Mouse (Mus musculus) hindbrain, embryonic 13.5 days (tissue): ENCODE measurements around the gene Prdx1. TPM values are rescaled to one million over a fixed set of nuclear protein-coding genes. Genes with fewer than 3 reads are reported as not detected.
A peak's percentile ranks its signal among the peaks of the same experiment; 100 is the strongest.
"Not testable (repeated sequence)": the region's sequence is repeated elsewhere in the genome, so short reads cannot be mapped to it uniquely, and the experiment has no call there.

Experiments
- ATAC-seq: fragments of 200-750 bp; cut with Nextera tagmentation; 2 replicates; pipeline ENCODE4 v1.8.0; 2017; ENCODE audit warnings: moderate TSS enrichment; ENCODE audit not compliant: low FRiP score
- H3K27ac ChIP-seq: fragments of 300-500 bp; sonication (generic); 2 replicates; pipeline ENCODE4 v1.5.1; 2015; ENCODE audit warnings: inconsistent platforms, mild to moderate bottlenecking, moderate library complexity
- H3K27me3 ChIP-seq: fragments of 300-500 bp; sonication (generic); 2 replicates; pipeline ENCODE4 v1.6.1; 2015; ENCODE audit warnings: mild to moderate bottlenecking, inconsistent platforms
- H3K36me3 ChIP-seq: fragments of 300-500 bp; sonication (generic); 2 replicates; pipeline ENCODE4 v1.6.1; 2015; ENCODE audit warnings: mild to moderate bottlenecking, inconsistent platforms
- H3K4me1 ChIP-seq: fragments of 300-500 bp; sonication (generic); replicated peaks from 2 replicates; pipeline ENCODE4 v1.6.1; 2015; ENCODE audit warnings: inconsistent platforms
- H3K4me2 ChIP-seq: fragments of 300-500 bp; sonication (generic); 2 replicates; pipeline ENCODE4 v1.6.1; 2015; ENCODE audit warnings: inconsistent platforms, mild to moderate bottlenecking, moderate library complexity
- H3K4me3 ChIP-seq: fragments of 300-500 bp; sonication (generic); 2 replicates; pipeline ENCODE4 v1.5.1; 2015; ENCODE audit warnings: mild to moderate bottlenecking, inconsistent platforms
- H3K9ac ChIP-seq: fragments of 300-500 bp; sonication (generic); 2 replicates; pipeline ENCODE4 v1.6.1; 2015; ENCODE audit warnings: mild to moderate bottlenecking, inconsistent platforms
- H3K9me3 ChIP-seq: fragments of 300-500 bp; sonication (generic); 2 replicates; pipeline ENCODE4 v1.6.1; 2016; ENCODE audit warnings: inconsistent platforms
- WGBS: fragments of 180-500 bp; shearing (Covaris S2); methylation state at CpG from one replicate; pipeline ENCODE4 v1.1.7; 2015; 5-methylcytosine and 5-hydroxymethylcytosine counted together
- polyA plus RNA-seq: library from polyadenylated mRNA; unstranded; fragments of >200 nt; fragmentation: Nextera tagmentation; extraction: Ambion mirVana; gene quantifications from 2 replicates; pipeline ENCODE4 v1.2.1, GENCODE M21; 2015

The Prdx1 gene
- polyA plus RNA-seq, 1 experiment from 2014 or later, result 475 TPM

DNA sequence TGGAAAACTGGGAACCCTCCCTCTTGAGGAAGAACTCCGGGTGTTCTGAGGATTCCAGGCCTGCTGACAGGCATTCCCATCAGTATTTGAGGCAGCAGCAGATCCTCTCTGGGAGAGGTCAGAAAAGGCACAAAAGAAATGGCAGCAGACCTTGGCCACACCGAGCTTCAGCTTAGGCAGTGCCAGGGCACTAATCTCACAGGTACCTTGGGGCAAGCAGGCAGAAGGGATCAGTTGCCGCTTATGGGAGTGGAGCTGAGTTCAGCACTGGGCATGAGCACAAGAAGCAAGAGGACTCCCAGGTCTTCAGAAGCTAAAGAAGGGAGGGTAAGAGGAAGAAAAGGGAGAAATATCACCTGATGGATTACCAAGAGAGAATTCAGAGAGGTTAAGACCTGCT lies 27.4 kb upstream of the Prdx1 start:
- H3K27me3 ChIP-seq, result no peaks in the 10 kb centered on the region
- H3K27ac ChIP-seq, result no peak overlapping the region
- 39% methylated on average over 3 of the region's 3 CpGs for WGBS

DNA sequence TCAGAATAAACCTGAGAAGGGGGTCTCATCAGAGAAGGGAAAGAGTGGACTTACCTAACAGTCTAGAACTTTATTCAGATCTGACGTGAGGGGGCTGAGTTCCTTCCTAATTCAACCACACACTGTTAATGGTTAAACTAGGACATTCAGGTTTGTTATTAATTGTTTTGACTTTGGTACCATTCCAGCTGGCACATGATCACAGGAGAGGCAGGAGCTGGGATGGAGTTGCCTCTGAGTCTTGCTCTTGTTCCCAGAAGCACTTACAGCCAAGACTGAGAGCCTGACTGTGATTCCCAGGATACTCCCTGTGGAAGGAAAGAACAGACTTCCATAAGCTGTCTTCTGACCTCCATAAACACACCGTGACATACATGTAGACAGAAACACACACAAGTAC lies 25.9 kb upstream of the Prdx1 start:
- H3K9me3 ChIP-seq, result no peaks in the 10 kb centered on the region

More for the DNA sequence above, 27.4 kb upstream of the Prdx1 start:
- Histone ChIP-seq H3K4me1 (no peaks in the 10 kb centered on the region), H3K4me2 (no peak overlapping the region), H3K36me3 (no peaks in the 10 kb centered on the region), H3K9me3 (no peaks in the 10 kb centered on the region), H3K9ac (0 out of 2 replicates have a peak overlapping the region, but pooled peaks have one; percentile 9), H3K4me3 (no peak overlapping the region)
- no peak for ATAC-seq

GRCm38 (mm10) chr4:116659916-116660315 lies 25.4 kb upstream of the Prdx1 start:
- H3K27ac ChIP-seq, H3K4me2 ChIP-seq, ATAC-seq, H3K9ac ChIP-seq, H3K9me3 ChIP-seq, H3K27me3 ChIP-seq, H3K4me3 ChIP-seq, H3K36me3 ChIP-seq, H3K4me1 ChIP-seq: not testable (repeated sequence)
- WGBS, result 94% methylated on average over 6 of the region's 6 CpGs

More for the DNA sequence above, 25.9 kb upstream of the Prdx1 start:
- no peak overlapping the region for H3K4me3 ChIP-seq
- H3K4me1 ChIP-seq, result no peaks in the 10 kb centered on the region
- no peak overlapping the region for H3K27ac ChIP-seq
- H3K27me3 ChIP-seq, result no peaks in the 10 kb centered on the region
- WGBS, result 72% methylated on average over 2 of the region's 2 CpGs
- no peaks in the 10 kb centered on the region for H3K36me3 ChIP-seq
- H3K9ac ChIP-seq, result no peak overlapping the region
- ATAC-seq, result no peak
- no peak overlapping the region for H3K4me2 ChIP-seq

- no peak for ATAC-seq
- no peak overlapping the region for H3K4me2 ChIP-seq
- no peak overlapping the region for H3K4me3 ChIP-seq
- H3K9ac ChIP-seq, result no peak overlapping the region
- no peaks in the 10 kb centered on the region for H3K9me3 ChIP-seq
- no peaks in the 10 kb centered on the region for H3K36me3 ChIP-seq
- 79% methylated on average over 6 of the region's 6 CpGs for WGBS
- H3K27me3 ChIP-seq, result no peaks in the 10 kb centered on the region
- H3K4me1 ChIP-seq, result no peaks in the 10 kb centered on the region
- H3K27ac ChIP-seq, result no peak overlapping the region
Measured at GRCm38 (mm10) chr4:116660829-116661228, 24.5 kb upstream of the Prdx1 start.

DNA sequence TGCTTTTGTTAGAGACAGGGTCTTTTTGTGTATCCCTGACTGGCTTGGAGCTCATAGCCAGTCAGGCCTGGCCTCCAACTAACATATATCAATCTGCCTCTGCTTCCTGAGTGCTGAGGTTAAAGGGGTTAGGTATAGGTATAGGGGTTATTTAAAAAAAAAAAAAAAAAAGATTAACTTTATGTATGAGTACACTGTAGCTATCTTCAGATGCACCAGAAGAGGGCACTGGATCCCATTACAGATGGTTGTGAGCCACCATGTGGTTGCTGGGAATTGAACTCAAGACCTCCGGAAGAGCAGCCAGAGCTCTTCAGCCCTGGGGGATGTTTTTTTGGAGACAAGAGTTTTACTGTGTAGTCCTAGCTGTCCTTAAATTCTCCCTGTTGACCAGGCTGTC lies 23.3 kb upstream of the Prdx1 start:
- no peak overlapping the region for H3K9ac ChIP-seq

GRCm38 (mm10) chr4:116666625-116667024 lies 18.7 kb upstream of the Prdx1 start:
- H3K4me2 ChIP-seq, result no peak overlapping the region
- 77% methylated on average over 4 of the region's 4 CpGs for WGBS
- H3K27me3 ChIP-seq, result no peaks in the 10 kb centered on the region
- no peak overlapping the region for H3K4me3 ChIP-seq
- H3K4me1 ChIP-seq, result no peaks in the 10 kb centered on the region
- H3K9ac ChIP-seq, result no peak overlapping the region
- no peaks in the 10 kb centered on the region for H3K36me3 ChIP-seq
- H3K27ac ChIP-seq, result no peak overlapping the region
- ATAC-seq, result no peak
- no peaks in the 10 kb centered on the region for H3K9me3 ChIP-seq

More for the DNA sequence above, 23.3 kb upstream of the Prdx1 start:
- no peaks in the 10 kb centered on the region for H3K4me1 ChIP-seq
- H3K36me3 ChIP-seq, result no peaks in the 10 kb centered on the region
- no peak overlapping the region for H3K4me2 ChIP-seq
- H3K9me3 ChIP-seq, result no peaks in the 10 kb centered on the region
- 84% methylated on average over 1 of the region's 1 CpGs for WGBS
- no peaks in the 10 kb centered on the region for H3K27me3 ChIP-seq
- H3K4me3 ChIP-seq, result no peak overlapping the region
- no peak overlapping the region for H3K27ac ChIP-seq
- ATAC-seq, result no peak

GRCm38 (mm10) chr4:116668145-116668544 lies 17.2 kb upstream of the Prdx1 start:
- Histone ChIP-seq H3K4me1 (no peaks in the 10 kb centered on the region), H3K27me3 (no peaks in the 10 kb centered on the region), H3K4me3 (no peak overlapping the region), H3K9me3 (no peaks in the 10 kb centered on the region), H3K27ac (no peak overlapping the region), H3K4me2 (no peak overlapping the region), H3K9ac (no peak overlapping the region), H3K36me3 (no peaks in the 10 kb centered on the region)
- ATAC-seq, result no peak
- WGBS, result 69% methylated on average over 3 of the region's 3 CpGs

DNA sequence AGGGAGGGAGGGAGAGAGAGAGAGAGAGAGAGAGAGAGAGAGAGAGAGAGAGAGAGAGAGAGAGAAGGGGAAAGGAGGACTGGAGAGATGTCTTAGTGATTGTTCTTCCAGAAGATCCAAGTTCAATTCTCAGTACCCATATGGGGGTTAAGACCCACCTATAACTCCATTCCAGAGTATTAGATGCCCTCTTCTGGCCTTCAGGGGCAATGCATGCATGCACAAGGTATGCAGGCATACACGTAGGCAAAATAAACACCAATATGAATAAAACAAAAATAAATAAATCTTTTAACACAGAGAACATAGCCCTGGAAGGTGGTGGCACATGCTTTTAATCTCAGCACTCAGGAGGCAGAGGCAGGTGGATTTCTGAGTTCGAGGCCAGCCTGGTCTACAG lies 16.1 kb upstream of the Prdx1 start:
- no peaks in the 10 kb centered on the region for H3K36me3 ChIP-seq
- no peak for ATAC-seq
- 58% methylated on average over 2 of the region's 2 CpGs for WGBS
- no peak overlapping the region for H3K4me2 ChIP-seq
- no peak overlapping the region for H3K9ac ChIP-seq
- no peaks in the 10 kb centered on the region for H3K27me3 ChIP-seq
- no peak overlapping the region for H3K27ac ChIP-seq
- no peak overlapping the region for H3K4me3 ChIP-seq
- no peaks in the 10 kb centered on the region for H3K9me3 ChIP-seq
- H3K4me1 ChIP-seq, result no peaks in the 10 kb centered on the region

DNA sequence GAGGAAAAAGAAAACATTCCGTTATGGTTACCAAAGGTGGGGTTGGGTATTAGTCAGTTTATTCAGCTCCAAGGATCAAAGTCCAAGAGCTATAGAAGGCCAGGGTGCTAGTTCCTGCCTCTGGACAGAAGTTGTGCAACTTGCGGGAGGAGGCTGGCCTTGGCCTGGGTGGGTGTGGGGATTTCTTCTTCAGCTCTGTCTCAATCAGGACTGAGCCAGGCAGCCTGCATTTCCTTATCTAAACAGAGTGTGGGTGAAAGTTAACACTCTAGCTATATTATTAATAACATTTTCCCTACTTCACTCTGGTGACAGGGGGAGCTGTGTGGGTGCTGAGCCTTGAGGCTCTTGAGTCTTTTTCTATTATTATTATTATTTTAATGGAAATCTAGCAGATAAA lies 12.6 kb upstream of the Prdx1 start:
- no peaks in the 10 kb centered on the region for H3K4me1 ChIP-seq

DNA sequence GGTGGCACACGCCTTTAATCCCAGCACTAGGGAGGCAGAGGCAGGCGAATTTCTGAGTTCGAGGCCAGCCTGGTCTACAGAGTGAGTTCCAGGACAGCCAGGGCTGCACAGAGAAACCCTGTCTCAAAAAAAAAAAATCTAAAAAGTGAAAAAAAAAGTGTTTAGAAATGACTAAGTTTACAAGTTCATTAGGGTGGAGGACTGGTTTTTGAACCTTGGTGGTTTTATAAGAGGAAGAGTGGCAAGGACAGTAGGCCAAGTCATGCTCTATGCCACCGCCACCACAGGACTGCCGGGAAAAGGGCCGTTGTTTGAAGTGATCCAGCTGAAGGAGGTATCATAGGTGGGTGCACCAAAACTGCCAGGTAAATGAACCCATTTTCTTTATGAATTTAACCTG lies 10.6 kb upstream of the Prdx1 start:
- not testable (repeated sequence) for H3K9ac ChIP-seq, H3K36me3 ChIP-seq, H3K4me3 ChIP-seq, H3K27ac ChIP-seq, ATAC-seq, H3K9me3 ChIP-seq, H3K27me3 ChIP-seq, H3K4me1 ChIP-seq, H3K4me2 ChIP-seq
- WGBS, result 94% methylated on average over 6 of the region's 6 CpGs

More for the DNA sequence above, 12.6 kb upstream of the Prdx1 start:
- Histone ChIP-seq H3K27me3 (no peaks in the 10 kb centered on the region), H3K27ac (no peak overlapping the region), H3K4me2 (no peak overlapping the region), H3K9me3 (no peaks in the 10 kb centered on the region), H3K9ac (no peak overlapping the region), H3K4me3 (no peak overlapping the region), H3K36me3 (no peaks in the 10 kb centered on the region)
- ATAC-seq, result no peak
- 78% methylated on average over 2 of the region's 2 CpGs for WGBS

GRCm38 (mm10) chr4:116676027-116676426 lies 9.3 kb upstream of the Prdx1 start:
- no peaks in the 10 kb centered on the region for H3K36me3 ChIP-seq
- no peak overlapping the region for H3K4me2 ChIP-seq
- no peaks in the 10 kb centered on the region for H3K27me3 ChIP-seq
- no peak for ATAC-seq
- H3K4me3 ChIP-seq, result no peak overlapping the region
- no peak overlapping the region for H3K9ac ChIP-seq
- H3K27ac ChIP-seq, result no peak overlapping the region
- H3K9me3 ChIP-seq, result no peaks in the 10 kb centered on the region
- H3K4me1 ChIP-seq, result no peaks in the 10 kb centered on the region
- 86% methylated on average over 3 of the region's 3 CpGs for WGBS

GRCm38 (mm10) chr4:116677808-116678207 lies 7.5 kb upstream of the Prdx1 start:
- Histone ChIP-seq H3K27me3 (no peaks in the 10 kb centered on the region), H3K9ac (no peak overlapping the region), H3K27ac (no peak overlapping the region), H3K4me1 (no peaks in the 10 kb centered on the region), H3K4me3 (no peak overlapping the region), H3K9me3 (no peaks in the 10 kb centered on the region), H3K36me3 (no peaks in the 10 kb centered on the region), H3K4me2 (no peak overlapping the region)
- no peak for ATAC-seq
- 85% methylated on average over 1 of the region's 1 CpGs for WGBS

- Histone ChIP-seq H3K4me1 (no peaks in the 10 kb centered on the region), H3K27me3 (no peaks in the 10 kb centered on the region), H3K4me2 (no peak overlapping the region), H3K4me3 (no peak overlapping the region), H3K9me3 (no peaks in the 10 kb centered on the region), H3K36me3 (no peaks in the 10 kb centered on the region), H3K9ac (no peak overlapping the region), H3K27ac (no peak overlapping the region)
- no peak for ATAC-seq
- WGBS, result 76% methylated on average over 5 of the region's 5 CpGs
Measured at GRCm38 (mm10) chr4:116679141-116679540, 6.2 kb upstream of the Prdx1 start.

DNA sequence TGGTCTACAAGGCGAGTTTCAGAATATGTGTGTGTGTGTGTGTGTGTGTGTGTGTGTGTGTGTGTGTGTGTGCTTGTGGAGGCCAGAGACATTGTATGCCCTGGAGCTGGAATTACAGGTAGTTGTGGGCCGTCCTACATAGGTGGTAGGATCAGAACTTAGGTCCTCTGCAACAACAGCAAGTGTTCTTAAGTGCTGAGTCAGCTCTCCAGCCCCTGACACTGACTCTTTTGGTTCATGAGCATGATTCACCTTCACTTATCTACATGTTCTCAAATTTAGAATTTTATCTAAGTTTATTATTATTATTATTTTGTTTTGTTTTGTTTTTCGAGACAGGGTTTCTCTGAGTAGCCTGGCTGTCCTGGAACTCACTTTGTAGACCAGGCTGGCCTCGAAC lies 4.8 kb upstream of the Prdx1 start:
- H3K4me2 ChIP-seq, H3K9ac ChIP-seq, H3K27ac ChIP-seq, H3K36me3 ChIP-seq, H3K4me3 ChIP-seq, H3K4me1 ChIP-seq, H3K9me3 ChIP-seq, ATAC-seq, H3K27me3 ChIP-seq: not testable (repeated sequence)
- 92% methylated on average over 4 of the region's 4 CpGs for WGBS
